Mouse (Mus musculus): Measurements from ENCODE around the gene Ascc2.
"Not testable (repeated sequence)": the region's sequence is repeated elsewhere in the genome, so short reads cannot be mapped to it uniquely, and the experiment has no call there.

The Ascc2 gene

DNA sequence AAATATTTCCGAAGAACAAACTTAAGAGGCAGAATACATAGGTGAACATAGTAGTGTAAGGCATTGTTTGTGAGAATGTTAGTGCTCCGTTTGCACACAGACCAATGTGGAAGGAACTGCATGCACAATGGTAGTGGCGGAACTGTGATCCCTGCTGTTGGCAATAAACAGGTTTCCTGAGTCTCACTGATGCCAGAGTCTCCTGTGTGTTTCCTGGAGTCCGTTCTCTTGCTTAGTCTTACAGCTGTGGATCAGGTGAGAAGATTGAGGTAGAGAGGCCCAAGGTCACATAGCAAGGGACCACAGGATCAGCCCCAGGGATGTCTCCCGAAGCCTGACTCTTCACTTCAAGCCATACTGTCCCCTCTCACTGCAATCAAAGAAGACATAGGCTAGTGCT lies 48.0 kb downstream of the Ascc2 start:
- no peak for DNase-seq

DNA sequence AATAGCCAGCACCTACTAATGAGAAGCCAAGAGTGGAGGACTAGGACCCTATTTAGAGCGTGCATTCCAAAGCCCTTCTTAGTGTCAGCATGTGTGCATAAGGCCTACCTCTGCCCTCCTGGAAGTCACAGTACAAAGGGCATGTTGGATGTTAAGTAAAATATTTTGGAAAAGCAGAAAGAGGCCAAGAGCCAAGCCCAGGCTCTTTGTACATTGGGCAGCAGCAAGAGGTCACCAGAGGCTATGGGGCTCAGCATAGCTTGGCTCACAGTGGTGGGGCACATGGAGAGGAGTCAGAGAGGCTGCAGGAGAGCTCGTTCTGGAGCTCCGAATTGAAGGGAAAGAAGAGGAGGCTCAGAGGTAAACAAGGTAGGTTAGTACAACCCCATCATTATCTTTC lies 49.5 kb downstream of the Ascc2 start:
- DNase-seq = no peak

DNA sequence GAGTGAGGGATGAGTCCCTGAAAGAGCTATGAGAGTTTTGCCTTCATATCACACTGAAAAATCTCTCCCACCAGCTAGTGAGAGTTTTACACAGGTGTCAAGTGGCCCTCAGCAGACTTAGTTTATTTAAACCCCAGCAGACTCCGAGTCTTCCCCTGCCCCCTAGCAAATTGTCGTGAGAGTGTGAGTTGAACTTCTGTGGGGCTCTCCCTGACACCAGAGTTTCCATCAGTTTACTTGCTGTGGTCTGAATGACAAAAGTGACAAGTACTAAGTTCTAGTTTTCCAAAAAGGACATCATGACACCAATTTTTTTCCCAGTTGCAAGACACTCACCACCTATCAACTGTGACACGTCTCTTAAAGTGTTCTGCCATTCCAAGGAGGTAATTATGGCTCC lies 50.3 kb downstream of the Ascc2 start:
- DNase-seq = no peak

DNA sequence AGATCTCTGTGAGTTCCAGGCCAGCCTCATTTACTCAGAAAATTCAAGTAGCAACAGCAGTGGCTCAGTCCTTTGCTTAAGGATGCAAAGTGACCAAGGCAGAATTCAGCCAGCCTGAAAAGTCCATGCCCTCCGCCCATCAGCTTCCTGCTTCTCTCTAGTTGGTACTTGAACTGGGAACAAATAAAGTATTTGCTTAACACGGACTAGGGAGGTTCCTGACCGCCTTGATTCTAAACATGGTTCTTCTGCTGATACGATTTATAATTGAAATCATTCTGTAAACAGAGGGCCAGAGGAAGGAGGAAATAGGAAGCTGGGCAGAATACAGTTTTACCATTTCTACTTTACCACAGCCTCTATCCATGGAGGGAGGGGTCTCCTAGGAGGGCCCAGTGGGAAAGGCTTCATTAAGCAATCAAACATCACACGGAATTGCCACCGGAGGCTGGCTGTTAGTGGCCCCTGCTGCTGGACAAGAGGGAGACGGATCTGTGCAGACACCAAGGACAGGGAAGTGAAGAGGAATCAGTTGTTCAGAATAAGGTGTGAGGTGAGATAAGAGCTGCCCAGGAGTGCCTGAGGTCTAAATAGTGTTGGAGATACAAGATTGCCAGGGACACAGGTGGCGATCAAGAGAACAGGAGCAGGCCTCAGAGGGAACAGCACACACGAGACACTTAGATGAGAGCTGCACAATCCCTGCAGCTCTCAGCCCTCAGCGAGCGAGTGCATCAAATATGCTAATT lies 51.3 kb downstream of the Ascc2 start:
- DNase-seq = no peak

DNA sequence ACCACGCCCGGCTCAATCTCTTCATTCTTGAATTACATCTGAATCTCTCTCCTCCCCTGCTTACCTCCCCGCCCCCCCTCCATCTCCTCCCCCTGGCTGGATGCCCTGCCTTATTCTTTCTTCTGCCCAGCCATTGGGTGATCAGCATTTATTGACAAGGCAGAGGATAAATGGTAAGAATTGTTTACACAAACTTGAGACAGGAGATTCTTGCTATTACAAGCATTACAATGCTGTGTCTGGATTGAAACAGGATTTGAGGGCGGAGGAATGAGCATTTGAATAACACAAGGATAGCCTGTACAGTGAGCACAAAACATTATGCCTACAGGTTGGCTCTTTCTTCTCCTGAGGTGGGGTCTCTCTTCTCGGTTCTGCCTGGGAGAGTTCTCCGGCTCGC lies 52.8 kb downstream of the Ascc2 start:
- DNase-seq = no peak

DNA sequence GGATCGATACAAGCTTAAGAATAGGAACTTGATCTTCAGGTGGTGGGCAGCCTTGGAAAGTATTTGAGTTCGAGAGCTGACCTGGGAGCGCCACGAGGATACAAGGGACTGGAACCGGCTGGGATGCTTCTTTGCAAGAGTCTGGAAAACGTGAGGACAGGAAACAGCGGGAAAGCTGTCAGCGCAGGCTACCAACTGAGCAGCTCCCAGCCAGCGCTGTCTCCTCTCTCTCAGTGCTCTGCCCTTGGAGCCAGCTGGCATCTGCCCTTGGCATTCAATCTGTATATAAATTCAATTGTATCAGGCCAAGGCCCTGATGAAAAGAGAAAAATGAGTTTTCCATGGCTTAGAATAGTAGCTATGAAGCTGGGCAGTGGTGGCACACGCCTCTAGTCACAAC lies 53.7 kb downstream of the Ascc2 start:
- no peak for DNase-seq

DNA sequence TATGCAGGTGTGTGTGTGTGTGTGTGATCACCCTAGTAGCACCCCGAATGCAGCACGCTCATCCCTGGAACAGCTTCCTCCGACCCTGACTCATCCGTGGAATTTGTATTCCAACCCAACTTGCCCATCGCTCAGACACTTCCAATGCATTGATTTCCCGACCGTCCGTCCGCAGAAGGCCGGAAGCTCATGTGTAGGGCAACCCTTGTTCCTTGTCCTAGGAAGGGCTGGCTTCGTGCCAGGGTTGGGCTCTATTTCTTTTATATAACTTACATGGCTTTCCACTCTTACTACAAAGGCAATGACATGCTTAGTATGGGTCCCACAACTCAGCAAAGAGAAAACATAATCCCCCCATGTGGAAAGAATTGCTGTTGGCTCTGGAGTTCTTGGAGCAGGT lies 54.6 kb downstream of the Ascc2 start:
- DNase-seq = no peak

DNA sequence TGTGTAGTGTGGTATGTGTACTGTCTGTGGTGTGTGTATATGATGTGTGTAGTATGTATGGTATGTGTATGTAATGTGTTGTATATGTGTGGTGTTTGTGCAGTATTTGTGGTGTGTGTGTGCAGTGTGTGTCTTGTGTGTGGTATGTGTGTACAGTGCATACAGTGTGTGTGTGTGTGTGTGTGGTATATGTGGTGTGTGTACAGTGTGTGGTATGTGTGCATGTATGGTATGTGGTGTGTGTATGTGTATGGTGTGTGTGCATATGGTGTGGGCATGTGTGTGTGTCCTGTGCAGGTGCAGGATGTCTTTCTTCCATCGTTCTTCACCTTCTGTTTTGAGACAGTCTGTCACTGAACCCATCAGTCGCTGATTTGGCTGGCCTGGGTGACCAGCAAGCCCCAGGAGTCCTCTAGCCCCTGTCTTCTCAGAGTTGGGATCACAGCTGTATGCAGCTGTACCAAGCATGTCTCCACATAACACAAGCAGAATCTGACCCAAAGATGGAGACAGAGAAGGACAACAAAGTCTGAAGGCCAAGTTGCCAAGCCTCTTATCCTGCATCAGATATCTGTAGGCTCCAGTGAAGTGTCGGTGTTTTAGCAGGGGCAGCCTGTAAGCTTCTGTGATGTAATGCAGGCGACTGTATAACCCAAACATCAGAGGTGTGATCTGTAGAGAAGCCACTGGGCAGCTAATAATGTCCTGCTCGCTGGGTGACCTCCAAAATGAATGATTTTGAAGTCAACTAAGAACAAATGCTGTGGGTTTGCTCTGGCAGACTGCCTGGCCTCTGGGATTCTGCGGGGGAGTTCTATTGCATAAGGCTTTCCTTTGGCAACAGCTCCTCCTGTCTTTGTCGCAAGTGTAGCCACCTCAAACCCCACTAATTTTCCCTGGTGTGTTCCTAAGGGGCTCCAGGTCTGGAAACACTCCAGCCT lies 59.8 kb downstream of the Ascc2 start:
- no peak for DNase-seq

DNA sequence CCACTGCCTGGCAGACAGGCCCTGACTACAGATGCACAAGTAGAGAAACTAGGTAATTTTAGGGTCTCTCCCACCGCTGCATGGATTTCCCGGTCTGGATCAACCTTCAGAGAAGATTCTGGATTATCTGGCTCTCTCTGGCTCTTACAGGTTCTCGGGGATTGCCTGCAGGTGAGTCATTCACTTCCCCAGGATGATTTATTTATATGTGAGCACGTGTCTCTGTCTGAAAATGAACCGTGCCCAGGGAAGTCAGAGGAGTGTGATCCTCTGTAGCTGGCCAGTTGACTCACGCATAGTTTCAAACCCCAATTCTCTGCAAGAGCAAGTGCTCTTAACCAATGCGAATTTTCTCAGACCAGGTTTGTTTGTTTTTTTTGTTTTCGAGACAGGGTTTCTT lies 63.2 kb downstream of the Ascc2 start:
- no peak for DNase-seq

DNA sequence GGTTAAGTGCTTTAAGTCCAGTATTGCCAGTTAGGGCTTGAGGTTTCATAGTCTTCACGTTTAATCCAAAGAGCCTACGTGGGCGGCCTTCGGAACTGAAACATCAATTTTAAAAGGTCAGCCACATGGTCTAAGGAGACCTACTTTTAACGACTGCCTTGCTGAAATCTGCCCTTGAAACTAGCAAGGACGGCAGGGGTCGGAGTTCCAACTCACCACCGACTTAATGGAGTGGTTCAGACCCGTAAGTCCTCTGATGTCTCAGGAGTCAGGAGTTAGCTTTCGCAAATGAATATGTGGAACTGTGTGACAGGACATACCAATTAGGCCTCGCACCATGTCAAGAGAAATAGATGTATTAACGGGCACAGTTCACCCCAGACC lies 66.1 kb downstream of the Ascc2 start:
- no peak for DNase-seq

DNA sequence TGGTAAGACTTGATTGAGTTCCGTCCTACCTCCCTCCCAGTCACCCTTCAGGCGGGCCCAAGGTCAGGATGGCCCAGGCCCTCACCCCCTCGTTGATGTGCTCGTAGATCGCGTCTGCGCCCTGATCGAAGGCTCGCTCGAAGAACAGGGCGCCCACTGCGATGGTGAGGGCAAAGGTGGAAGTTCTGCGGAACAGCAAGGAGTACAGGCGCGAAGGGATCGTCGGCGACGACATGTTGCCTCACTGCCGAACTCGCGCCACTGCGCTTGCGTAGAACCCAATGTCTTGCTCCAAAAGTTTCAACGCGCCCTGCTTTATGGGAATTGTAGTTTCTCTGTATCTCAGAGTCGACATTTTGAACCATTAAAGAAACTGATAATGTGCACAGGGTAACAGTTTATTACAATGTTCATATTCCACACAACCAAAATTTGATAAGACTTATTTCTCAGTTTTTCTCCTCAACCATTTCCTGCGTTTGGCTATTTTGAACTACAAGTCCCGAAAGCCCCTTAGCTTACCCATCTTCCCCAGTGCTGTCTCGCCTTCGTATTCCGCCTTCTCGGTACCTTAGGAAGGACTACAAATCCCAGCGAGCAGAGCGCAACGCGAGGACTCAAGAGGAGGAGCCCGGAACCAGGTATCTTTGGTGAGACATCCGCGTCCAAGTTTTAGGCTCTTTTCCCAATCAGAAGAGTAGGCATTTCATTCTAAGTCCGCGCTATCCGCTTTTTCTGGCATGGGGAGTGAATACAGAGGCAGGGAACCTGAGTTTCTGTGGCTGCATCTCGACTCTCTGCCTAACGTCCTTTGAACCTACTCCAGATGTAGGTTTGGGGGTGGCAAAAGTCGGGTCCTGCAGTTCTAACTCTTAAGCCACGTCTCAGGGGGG lies 66.8 kb downstream of the Ascc2 start, which contains the start of the genes Uqcr10 and Zmat5:
Gene Uqcr10 (minus strand): TSS at position 271 of the 893 bp plus-strand sequence.
Gene Zmat5 (plus strand): TSS at position 607 of the 893 bp plus-strand sequence.
- peak; percentile 93 for DNase-seq

DNA sequence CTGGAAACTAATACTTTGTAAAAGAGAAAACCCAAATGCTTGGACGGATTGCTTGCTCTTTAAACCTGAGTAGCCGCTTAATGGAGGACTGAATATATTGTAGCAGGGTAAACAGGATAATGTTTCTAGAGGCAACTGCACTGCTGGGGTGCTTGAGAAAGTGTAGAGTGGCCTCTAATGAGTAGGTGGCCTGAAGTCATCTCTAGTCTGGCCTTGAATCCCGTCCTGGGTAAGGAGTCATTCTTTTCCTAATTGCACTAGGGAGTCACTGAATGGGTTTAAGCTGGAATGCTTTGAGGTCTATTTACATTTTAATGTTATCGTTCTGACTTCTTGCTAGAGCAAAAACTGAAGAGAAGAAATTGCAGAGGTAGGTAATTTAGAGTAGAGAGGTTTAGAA lies 67.6 kb downstream of the Ascc2 start:
- DNase-seq = no peak

DNA sequence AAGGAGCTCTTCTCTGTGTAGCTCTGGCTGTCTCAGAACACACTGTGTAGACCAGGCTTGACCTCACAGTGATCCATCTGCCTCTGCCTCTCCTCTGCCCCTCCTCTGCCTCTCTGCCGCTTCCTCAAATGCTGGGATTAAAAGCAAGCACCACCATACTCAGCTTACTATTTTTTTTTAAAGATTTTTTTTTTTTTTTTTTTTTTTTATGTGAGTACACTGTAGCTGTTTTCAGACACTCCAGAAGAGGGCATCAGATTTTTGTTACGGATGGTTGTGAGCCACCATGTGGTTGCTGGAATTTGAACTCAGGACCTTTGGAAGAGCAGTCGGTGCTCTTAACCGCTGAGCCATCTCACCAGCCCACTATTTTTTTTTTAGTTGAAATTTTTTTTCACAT lies 72.6 kb downstream of the Ascc2 start:
- DNase-seq = not testable (repeated sequence)

DNA sequence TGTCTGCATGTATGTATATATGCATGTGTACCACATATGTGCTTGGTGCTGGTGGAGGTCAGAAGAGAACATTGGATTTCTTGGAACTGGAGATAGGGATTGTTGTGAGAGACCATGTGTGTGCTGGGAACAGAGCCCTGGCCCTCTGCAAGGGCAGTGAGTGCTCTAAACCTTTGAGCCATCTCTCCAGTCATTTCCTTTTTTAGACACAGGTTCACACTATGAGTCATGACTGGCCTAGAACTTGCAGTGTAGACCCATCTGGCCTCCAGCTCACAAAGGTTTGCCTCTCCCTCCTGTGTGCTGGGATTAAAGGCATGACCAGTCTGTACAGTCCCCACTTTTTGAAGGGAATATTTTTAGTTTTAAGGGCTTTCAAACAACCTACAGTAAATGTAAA lies 75.3 kb downstream of the Ascc2 start:
- no peak for DNase-seq

DNA sequence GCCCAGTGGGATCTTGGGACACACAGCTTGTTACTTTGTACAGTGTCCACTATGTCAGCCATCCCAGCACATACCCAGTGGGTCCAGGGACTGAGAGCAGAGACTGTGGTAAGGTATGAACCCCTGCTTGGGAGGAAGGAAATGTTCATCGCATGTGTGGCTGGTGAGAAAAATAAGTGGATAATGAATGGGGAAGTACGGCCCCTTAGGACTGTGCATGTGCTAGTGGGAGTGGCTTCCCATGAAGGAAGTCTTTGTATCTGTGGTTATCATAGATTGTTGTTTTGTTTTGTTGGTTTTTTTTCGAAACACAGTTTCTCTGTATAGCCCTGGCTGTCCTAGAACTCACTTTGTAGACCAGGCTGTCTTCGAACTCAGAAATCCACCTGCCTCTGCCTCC lies 77.2 kb downstream of the Ascc2 start:
- no peak for DNase-seq

DNA sequence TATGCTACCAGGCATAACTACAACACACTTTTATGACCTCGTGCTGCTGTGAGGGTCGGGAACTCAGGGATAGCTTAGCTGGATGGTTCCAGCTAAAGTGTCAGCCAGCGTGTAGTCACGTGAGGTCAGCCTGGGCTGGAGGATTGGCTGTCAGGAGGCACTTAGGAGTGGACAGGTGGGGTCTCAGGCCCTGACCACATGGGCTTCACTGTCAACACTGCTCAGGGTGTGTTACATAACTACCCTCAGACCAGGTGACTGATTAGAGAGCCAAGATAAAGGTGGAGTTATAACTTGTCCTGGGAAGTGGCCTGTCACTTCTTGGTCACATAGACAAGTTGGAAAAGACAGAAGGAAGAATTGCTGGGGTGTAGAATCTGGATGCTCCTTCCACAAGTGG lies 78.0 kb downstream of the Ascc2 start:
- DNase-seq = no peak

DNA sequence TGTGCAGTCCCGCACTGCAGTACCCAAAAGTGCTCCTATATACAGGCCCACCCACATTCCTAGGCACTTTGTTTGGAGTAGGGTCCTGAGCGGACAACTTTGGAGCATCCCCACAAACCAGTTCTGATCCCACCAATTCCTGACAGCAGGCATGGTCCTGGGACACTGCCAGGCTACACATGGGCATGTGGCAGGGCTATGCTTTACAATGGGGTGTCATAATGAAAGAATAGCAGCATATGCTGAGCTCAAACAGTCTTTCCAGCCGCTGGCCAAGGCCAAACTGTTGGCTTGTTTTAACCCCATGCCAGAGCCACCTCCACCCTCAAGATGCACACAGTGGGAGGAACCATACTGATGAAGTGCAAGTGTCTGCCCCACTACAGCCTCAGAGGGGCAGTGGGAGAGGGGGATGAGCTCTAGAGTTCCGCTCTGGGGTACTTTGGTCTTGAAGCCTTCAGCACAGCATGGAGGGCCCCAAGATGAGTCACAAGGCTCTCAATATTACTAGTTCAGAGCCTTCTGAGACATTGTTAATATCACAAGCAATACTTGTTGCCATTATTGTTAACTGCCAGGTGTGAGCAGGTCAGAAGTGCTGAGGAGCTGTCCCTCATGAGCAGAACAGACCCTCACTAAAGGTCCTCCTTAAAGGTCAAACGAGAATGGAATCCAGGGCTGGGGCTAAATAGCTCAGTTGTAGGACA lies 79.1 kb downstream of the Ascc2 start:
- DNase-seq = no peak

DNA sequence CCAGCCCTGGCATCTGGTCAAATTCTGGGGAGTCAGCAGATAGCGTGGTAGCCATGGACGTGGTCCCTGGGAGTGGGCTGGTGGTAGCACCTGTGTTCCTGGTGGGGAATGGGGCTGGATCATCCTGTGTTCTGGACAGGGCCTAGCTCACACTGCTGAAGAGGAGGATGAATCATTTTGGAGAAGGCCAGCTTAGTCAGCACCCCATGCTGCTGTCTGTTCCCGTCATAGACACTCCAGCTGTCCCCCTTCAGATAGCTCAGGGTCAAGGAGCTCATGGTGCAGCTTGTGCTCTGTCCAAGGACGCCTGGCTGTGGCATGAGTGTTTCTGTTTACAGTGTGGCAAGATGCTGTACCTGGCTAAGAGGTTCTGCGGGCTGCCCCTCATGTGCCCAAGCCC lies 81.0 kb downstream of the Ascc2 start:
- DNase-seq = no peak

DNA sequence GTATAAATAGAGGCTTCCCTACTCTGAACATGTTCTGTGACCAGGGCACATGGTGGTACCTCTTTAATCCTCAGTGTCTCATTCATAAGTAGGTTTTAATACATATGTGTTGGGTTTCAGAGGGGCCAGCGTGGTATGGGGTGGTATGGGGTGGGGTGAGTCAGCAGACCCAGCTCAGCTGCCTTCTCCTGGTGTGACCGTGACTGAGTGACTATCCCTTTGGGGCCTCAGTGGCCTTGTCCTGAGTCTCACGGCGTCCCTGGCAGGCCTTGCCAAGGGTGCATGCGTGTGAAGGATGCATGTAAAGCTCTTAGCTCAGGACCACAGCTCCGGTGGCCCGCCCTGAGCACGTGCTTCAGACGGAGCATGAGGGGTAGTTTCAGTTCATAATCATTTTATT lies 82.4 kb downstream of the Ascc2 start:
- DNase-seq = no peak

DNA sequence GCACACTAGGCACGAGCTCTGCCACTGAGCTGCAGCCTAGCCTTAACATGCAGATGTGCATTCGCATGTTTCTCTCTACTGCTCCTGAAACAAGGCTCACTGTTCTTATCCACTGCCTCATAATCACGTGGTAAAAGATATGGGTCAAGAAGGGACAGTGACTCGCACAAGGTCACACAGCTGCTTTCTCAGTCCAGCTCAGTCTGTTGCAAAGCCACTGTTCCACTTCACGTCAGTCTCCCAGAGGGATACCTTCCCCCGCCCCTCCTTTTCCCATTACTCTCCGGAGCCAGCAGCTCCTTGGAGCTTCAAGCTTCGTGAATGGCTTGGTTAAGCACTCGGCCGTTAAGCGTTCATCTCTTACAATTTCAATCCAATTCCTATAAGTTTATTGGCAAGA lies 82.8 kb downstream of the Ascc2 start:
- DNase-seq = no peak

DNA sequence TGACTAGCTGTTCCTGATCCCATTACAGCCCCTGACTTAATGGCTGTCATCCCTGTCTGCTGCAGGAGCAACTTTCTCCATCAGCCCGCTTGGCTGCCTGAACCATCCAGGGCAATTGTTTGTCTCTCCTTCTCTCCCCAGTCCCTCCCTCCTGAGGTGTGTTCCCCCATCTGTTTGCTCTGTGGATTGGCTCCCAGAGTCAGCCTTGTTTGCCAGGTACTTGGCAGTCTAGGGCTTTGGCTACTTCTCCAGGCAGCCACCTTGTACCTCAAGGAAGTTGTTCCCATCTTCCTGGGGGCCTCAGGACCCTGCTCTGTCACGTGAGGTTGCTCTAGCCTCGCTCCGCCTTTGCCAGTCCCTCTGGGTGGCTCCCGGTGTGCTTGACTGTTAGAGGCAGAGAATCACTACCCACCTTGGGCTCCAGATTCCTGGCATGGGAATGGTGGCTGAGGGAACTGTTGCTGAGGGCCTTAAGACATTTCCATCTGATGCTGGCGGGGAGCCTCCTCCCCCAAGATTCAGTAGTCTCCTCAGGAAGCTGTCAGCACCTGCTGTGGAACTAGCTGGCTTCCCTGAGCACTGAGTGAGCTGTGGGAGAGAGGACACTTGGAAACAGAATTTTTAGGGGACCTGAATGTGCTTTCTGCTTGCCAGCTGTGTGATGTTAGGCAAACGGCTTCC lies 83.5 kb downstream of the Ascc2 start:
- no peak for DNase-seq

DNA sequence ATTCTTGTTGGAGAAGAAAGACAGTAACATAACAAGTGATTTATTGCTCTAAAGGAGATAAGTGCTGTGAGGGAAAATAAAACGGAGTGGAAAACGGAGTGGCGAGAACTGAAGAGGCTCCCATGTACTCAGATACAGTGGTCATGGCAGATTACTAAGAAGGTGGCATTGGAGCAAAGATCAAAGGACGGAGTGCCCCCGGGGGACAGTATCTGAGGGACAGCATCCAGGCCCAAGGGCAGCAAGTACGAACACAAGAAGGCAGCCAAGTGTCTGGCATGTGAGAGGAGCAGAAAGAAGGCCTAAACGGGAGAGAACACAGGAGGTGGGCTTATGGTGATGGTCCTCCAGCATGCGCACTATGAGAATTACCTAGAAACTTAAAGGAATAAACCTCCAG lies 84.2 kb downstream of the Ascc2 start:
- DNase-seq = no peak

All from thymus, postnatal 14 days (tissue).